Mouse (Mus musculus) thymus, adult 2 months (tissue): ENCODE results near the gene Ssna1.

Experiments used
- CTCF ChIP-seq: fragments of 200-500 bp; IDR thresholded peaks from 2 replicates; pipeline ENCODE4 v1.5.1; 2012; ENCODE audit warnings: mild to moderate bottlenecking, control low read depth, low read length, moderate library complexity, borderline replicate concordance; ENCODE audit not compliant: control insufficient read depth, poor library complexity, insufficient read depth; ENCODE audit errors: extremely low read depth
- POLR2A ChIP-seq: fragments of 200-500 bp; IDR thresholded peaks from 2 replicates; pipeline ENCODE4 v1.6.1; 2012; ENCODE audit warnings: mild to moderate bottlenecking, low read length, control low read depth, moderate library complexity; ENCODE audit not compliant: control insufficient read depth, poor library complexity, insufficient read depth; ENCODE audit errors: extremely low read depth

DNA sequence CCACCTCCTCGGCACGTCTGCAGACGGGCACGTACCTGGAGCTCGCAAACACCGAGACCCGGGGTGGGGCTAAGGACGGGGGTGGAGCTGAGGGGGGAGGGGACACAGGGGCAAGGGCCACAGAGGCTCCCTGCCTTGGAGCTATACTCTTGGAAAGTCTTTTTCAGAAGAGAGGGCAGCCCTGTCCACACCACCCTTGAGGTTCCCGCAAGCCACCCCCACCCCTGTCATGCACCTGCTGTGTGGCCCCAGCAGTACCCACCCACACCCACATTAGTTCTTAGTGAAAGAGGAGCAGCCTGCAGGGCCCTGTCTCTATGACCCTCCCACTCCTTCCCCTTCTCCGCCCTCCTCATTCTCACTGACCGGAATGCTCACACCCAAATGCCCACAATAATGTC is 39.3 kb upstream of the Ssna1 start:
- TF ChIP-seq POLR2A (no peak), CTCF (no peak)
